Mouse (Mus musculus) lung, adult 2 months (tissue): ENCODE measurements at regions not wholly inside any gene's neighbourhood (a gene's known extent, or its start where the extent isn't known, plus 50 kb on each side); places are given as distances from the start of the nearest gene placed in this dataset.

ENCODE experiments used
- DNase-seq: peaks from one replicate; pipeline ENCODE4 v3.0.0; 2022
- H3K4me1 ChIP-seq: fragments of 200-500 bp; 2 replicates; pipeline ENCODE4 v1.6.1; 2011; ENCODE audit warnings: low read length; ENCODE audit not compliant: control insufficient read depth, insufficient read depth
- H3K4me3 ChIP-seq: fragments of 200-500 bp; replicated peaks from 2 replicates; pipeline ENCODE3; 2011; ENCODE audit warnings: low read depth, mild to moderate bottlenecking, control low read depth, low read length; ENCODE audit errors: extremely low read depth
- CTCF ChIP-seq: fragments of 200-500 bp; IDR thresholded peaks from 2 replicates; pipeline ENCODE4 v1.5.1; 2011; ENCODE audit warnings: mild to moderate bottlenecking, low read length, control low read depth; ENCODE audit not compliant: insufficient read depth
- POLR2A ChIP-seq: fragments of 200-500 bp; IDR thresholded peaks from 2 replicates; pipeline ENCODE4 v1.6.1; 2011; ENCODE audit warnings: low read depth, mild to moderate bottlenecking, control low read depth, low read length, borderline replicate concordance; ENCODE audit errors: extremely low read depth
- WGBS: fragments of 180-500 bp; shearing (Covaris S2); methylation state at CpG from one replicate; pipeline ENCODE4 v1.1.7; 2018; 5-methylcytosine and 5-hydroxymethylcytosine counted together

DNA sequence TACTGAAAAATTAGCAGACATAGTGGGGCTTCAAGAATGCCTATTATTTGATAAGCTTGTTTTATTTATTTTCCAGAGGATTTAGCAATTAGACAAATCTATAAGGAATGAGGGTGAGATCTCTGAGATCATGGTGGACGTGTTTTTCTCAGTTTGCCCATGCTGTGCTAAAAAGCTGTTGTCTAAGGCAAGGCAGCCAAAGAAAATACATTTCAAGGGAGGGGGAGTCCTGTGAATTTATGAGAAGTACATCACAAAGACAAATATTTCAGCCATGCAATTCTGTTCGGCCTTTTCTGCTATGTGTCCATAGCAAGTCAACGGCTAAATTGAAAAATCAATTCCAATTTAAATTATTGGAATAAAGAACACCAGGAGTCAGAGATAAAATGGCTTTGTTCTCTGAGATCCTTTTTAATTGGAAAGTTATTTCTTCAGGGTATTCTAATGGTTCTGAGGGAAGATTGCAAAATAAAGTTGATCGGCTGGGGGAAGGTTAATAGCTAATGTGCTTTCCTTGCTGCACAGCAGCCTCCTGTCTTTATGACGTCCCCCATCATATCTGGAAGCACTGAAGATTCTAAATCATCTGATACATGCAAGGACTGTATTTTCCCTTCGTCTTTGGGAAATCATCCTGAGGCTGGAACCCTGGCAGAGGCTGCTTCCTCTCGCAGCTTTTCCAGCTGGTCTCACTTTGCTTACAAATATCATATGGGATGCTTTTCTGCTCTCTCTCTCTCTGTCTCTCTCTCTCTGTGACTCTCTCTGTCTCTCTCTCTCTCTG, 609.3 kb downstream of the Dach1 start:
- DNase-seq: no peak
- no peak overlapping the region for H3K4me3 ChIP-seq
- TF ChIP-seq CTCF (no peak), POLR2A (no peak)
- WGBS: 45% methylated on average over 7 of the region's 7 CpGs
- H3K4me1 ChIP-seq: peaks cover 5% of the 10 kb centered on the region; the same call in 1 of the 2 replicates

DNA sequence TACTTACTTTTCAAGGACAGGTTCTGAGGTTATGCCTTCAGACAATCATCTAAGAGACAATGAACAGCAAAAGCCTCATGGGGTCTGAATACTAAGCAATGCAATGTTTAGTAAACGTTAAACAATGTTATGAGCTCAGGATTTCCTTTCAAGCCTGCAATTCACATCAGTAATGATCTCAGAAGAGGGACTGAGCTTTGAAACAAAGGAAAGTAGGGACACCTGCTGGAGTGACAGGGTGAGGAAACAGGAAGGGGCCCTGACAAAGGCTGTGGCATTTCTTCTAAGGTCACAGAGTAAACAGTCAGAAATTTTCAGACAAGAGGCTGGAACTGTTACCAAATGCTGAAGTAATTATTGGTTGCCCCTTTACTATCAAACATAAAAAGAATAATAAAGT, 610.0 kb downstream of the Dach1 start:
- WGBS: 2% methylated on average over 1 of the region's 1 CpGs
- no peak for DNase-seq
- Histone ChIP-seq H3K4me1 (peaks cover 5% of the 10 kb centered on the region; the same call in 1 of the 2 replicates), H3K4me3 (no peak overlapping the region)
- TF ChIP-seq POLR2A (no peak), CTCF (no peak)

DNA sequence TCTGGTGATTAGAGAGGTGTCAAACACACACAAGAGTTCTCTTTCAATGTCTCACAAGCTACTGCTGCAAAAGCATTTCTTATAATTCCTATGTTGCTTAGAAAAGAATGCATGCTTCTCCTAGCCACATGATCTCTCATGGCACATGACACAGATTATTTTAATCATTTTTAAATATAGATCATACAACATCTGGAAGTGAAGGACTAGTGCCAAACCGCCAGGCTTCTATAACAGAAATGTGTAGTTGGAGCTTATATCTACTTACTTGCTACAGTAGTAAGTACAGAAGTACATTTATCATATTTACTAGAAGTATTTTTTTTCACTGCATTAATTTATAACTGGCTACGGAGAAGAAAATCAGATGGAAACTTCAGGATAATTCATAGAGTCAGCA, 611.3 kb downstream of the Dach1 start:
- 74% methylated on average over 2 of the region's 2 CpGs for WGBS
- H3K4me3 ChIP-seq: no peak overlapping the region
- TF ChIP-seq CTCF (no peak), POLR2A (no peak)
- peaks cover 5% of the 10 kb centered on the region; the same call in 1 of the 2 replicates for H3K4me1 ChIP-seq
- DNase-seq: no peak

DNA sequence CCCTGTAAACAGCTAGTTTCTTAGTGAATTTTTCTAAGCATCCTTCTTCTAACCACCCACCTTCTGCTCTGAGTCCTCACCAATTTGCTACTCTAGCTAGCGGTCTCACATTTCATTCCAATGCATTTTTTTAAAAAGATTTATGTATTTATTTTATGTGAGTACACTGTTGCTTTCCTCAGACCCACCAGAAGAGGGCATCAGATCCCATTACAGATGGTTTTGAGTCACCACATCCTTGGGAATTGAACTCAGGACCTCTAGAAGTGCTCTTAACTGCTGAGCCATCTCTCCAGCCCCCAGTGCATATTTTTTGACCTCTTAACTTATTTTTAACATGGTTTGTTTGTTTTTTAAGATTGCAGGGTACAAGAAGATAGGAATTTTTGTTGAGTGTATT, 611.7 kb downstream of the Dach1 start:
- Histone ChIP-seq H3K4me3 (no peak overlapping the region), H3K4me1 (peaks cover 5% of the 10 kb centered on the region; the same call in 1 of the 2 replicates)
- TF ChIP-seq POLR2A (no peak), CTCF (0 out of 2 replicates have a peak, but pooled peaks have one; percentile 11)
- WGBS: 88% methylated on average over 1 of the region's 1 CpGs
- no peak for DNase-seq

DNA sequence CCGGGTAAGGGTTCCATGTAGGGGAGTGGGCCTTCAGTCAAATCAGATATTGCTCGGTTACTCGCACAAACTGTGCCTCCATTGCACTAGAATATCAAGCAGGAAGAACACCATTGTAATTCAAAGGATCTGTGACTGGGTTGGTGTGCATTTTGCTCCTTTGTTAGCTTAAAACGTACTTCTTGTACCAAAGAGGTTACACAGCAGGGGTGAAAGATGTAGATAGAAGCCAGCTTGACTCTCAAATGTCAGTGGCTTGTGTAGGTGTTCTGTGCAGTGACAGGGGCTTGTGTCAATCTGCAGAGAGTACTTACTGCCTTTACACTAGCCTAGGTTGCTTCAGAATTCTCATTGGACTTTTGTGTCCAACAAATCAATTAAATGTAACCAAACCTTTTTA, 623.3 kb downstream of the Dach1 start:
- no peaks in the 10 kb centered on the region for H3K4me1 ChIP-seq
- TF ChIP-seq POLR2A: no peak
- TF ChIP-seq CTCF: no peak
- WGBS: 82% methylated on average over 4 of the region's 4 CpGs
- H3K4me3 ChIP-seq: no peak overlapping the region
- DNase-seq: no peak

DNA sequence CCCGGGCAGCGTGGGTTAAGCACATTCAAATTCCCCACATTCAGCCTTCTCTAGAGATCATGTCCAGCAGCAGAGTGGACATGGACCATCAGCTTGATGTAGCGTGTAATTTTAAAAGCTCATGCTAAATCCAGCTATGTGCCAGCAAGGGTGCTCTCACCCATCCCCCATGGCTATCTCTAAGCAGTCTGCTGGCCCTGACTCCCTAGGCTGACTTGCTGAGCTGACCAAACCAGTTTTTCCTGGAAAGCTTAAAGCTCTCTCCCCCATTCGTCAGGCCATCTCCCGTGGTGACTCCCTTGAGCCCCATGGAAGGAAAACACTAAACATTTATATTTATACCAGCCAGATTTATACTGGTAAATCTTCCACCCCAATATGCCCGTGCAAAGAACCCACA, 625.3 kb downstream of the Dach1 start:
- no peak for TF ChIP-seq POLR2A
- TF ChIP-seq CTCF: no peak
- 67% methylated on average over 6 of the region's 6 CpGs for WGBS
- H3K4me3 ChIP-seq: no peak overlapping the region
- no peak for DNase-seq
- no peaks in the 10 kb centered on the region for H3K4me1 ChIP-seq

DNA sequence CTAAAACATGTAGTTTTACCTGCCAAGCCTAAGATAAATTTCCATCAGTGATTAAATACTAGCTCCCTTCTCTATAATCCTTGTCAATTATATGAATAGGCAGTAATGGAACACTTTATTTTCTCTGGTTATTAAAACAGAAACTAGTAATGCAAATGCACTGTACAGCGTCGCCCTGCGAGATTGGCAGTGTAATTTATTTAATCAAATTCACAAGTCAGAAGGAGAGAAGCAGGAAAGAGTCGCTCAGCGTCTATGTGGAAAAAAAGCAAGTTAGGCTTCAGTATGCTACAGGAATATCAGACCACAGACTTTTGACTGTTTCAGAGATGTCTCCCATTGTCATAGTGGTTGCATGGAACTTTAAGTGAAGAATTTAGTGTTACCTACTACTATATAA, 632.6 kb downstream of the Dach1 start:
- 89% methylated on average over 5 of the region's 5 CpGs for WGBS
- Histone ChIP-seq H3K4me1 (no peaks in the 10 kb centered on the region), H3K4me3 (no peak overlapping the region)
- TF ChIP-seq POLR2A (no peak), CTCF (no peak)
- DNase-seq: no peak

DNA sequence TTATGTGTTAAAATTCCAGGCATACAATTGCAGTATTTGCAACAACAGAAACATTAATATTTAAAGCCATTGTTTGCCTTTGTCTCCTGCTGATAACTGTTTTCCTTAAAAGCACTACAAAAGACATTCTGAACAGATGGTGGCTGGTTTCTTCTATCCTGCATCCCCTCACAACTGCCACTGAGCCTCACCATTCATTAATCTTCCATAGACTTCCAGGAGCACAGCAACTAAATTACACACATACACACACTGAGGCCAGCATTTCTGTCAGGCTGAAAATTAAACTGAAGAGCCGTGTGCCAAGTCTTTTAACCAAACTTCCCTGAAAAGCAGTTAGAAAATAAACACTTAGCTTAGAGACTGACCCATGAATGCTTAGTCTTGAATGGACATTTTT, 658.2 kb downstream of the Dach1 start:
- no peaks in the 10 kb centered on the region for H3K4me1 ChIP-seq
- no peak overlapping the region for H3K4me3 ChIP-seq
- 38% methylated on average over 1 of the region's 1 CpGs for WGBS
- TF ChIP-seq POLR2A (no peak), CTCF (no peak)
- DNase-seq: no peak

DNA sequence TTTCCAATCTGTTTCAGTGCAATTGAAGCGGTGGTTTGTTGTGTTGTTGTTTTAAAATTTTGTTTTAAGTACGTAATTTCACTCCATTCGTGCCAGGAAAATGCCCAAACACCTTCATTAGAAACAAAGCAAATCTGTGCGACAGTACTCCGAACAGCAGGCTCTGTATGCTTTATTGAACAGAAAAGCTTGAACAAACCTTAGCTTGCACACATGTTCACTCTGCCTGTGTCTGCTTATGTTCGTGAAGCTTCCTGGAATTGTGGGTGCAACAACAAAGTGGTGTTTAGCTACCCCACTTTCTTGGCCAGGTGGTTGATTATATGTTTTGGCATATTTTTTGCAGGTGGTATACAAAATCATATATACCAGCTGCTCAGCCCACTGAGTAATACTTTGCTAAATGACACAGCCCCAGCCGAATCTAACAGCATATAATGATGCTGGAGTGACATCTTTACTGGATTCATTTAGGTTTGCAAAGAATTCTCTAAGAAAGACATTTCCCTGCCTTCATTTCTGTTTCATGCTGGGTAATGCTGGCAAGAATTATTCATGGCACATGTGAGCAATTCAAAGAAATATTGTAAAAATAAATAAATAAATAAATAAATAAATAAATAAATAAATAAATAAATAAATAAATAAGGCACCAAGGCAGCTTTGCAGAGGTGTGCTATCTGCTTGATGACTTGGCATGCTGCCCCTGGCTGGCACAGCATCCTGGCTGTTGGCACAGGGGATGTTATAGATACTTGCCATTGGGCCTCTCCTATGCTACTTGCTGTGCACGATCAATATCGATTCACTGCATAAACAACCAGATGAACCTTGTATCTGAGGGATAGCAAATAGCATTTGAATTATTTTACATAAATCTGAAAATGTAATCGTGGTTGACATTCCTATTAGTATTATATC, 679.9 kb downstream of the Dach1 start:
- Histone ChIP-seq H3K4me3 (no peak overlapping the region), H3K4me1 (no peaks in the 10 kb centered on the region)
- no peak for DNase-seq
- WGBS: 90% methylated on average over 10 of the region's 10 CpGs
- TF ChIP-seq POLR2A (no peak), CTCF (no peak)
